Mouse (Mus musculus): Measurements from ENCODE around the gene Poc5. TPM values are rescaled to one million over a fixed set of nuclear protein-coding genes. Genes with fewer than 3 reads are reported as not detected.
A peak's percentile ranks its signal among the peaks of the same experiment; 100 is the strongest.

The Poc5 gene
- polyA plus RNA-seq (2012; ENCODE audit: insufficient read depth, insufficient read length, low replicate concordance, missing spikeins): not detected in 2 replicates

- peak within 1 kb of the TSS; percentile 61 for H3K4me3 ChIP-seq (ENCODE audit: insufficient read depth, low read depth, low read length)
- under 1% methylated on average over 44 of the region's 44 CpGs for WGBS
- TF ChIP-seq CTCF (IDR thresholded peaks at IDR 0.05; ENCODE audit: insufficient read depth, low read depth, low read length) (no peak), POLR2A (IDR thresholded peaks at IDR 0.05; ENCODE audit: insufficient read depth, low read depth, low read length) (0 out of 2 replicates have a peak, but pooled peaks have one; percentile 66)
Observed at GRCm38 (mm10) chr13:96388042-96388888, at the start of gene Poc5. TSS of gene Poc5 (plus strand) at chr13:96388294.

DNA sequence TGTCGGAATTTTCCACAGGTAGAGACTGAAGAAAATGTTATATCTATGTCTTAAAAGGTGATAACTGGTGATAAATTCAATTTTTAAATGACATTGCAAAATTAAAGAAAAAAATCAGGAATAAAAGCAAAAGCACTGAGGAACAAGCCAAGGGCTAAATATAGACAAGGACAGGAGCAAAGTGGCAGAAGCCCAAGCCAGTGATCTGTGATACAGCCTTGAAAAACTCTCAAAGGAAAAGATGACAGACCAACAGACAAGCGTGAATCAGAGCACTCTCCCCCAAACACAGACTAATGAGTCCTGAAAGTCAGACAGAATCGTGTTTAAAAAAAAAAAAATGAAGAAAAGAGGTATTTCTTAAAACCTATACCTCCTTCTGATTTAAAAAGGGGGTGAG lies 46.6 kb upstream of the Poc5 start:
- Histone ChIP-seq H3K27ac (ENCODE audit: insufficient read depth, low read depth, low read length) (no peak overlapping the region), H3K4me1 (ENCODE audit: control insufficient read depth, insufficient read depth, low read length) (no peaks in the 10 kb centered on the region), H3K4me3 (ENCODE audit: insufficient read depth, low read depth, low read length) (no peak overlapping the region)
- WGBS: 85% methylated on average over 3 of the region's 3 CpGs
- TF ChIP-seq POLR2A (IDR thresholded peaks at IDR 0.05; ENCODE audit: insufficient read depth, low read depth, low read length) (no peak), CTCF (IDR thresholded peaks at IDR 0.05; ENCODE audit: insufficient read depth, low read depth, low read length) (no peak)

More at GRCm38 (mm10) chr13:96388042-96388888, at the start of gene Poc5:
- H3K27ac ChIP-seq (ENCODE audit: insufficient read depth, low read depth, low read length): no peak within 1 kb of the TSS
- H3K4me1 ChIP-seq (ENCODE audit: control insufficient read depth, insufficient read depth, low read length): peaks cover 3% of the 10 kb centered on the region

- Histone ChIP-seq H3K27ac (ENCODE audit: insufficient read depth, low read depth, low read length) (no peak overlapping the region), H3K4me3 (ENCODE audit: insufficient read depth, low read depth, low read length) (no peak overlapping the region), H3K4me1 (ENCODE audit: control insufficient read depth, insufficient read depth, low read length) (no peaks in the 10 kb centered on the region)
- TF ChIP-seq CTCF (IDR thresholded peaks at IDR 0.05; ENCODE audit: insufficient read depth, low read depth, low read length) (no peak), POLR2A (IDR thresholded peaks at IDR 0.05; ENCODE audit: insufficient read depth, low read depth, low read length) (no peak)
- WGBS: 89% methylated on average over 6 of the region's 6 CpGs
Observed at GRCm38 (mm10) chr13:96344778-96345177, 43.3 kb upstream of the Poc5 start.

DNA sequence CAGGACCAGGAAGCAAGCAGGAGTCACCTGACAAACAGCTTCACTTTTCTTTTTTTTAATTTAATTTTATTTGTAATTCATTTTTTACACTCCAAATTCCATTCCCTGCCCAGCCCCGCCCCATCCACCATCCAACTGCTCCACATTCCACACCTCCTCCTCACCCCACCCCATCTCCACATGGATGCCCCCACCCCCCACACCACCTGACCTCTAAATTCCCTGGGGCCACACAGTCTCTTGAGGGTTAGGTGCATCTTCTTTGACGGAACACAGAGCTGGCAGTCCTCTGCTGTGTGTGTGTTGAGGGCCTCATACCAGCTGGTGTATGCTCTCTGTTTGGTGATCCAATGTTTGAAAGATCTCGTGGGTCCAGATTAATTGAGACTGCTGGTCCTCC lies 41.5 kb upstream of the Poc5 start:
- no peak for TF ChIP-seq CTCF (IDR thresholded peaks at IDR 0.05; ENCODE audit: insufficient read depth, low read depth, low read length)
- TF ChIP-seq POLR2A (IDR thresholded peaks at IDR 0.05; ENCODE audit: insufficient read depth, low read depth, low read length): no peak
- 75% methylated on average over 3 of the region's 3 CpGs for WGBS
- peaks cover 4% of the 10 kb centered on the region for H3K4me1 ChIP-seq (ENCODE audit: control insufficient read depth, insufficient read depth, low read length)
- no peak overlapping the region for H3K27ac ChIP-seq (ENCODE audit: insufficient read depth, low read depth, low read length)
- no peak overlapping the region for H3K4me3 ChIP-seq (ENCODE audit: insufficient read depth, low read depth, low read length)

DNA sequence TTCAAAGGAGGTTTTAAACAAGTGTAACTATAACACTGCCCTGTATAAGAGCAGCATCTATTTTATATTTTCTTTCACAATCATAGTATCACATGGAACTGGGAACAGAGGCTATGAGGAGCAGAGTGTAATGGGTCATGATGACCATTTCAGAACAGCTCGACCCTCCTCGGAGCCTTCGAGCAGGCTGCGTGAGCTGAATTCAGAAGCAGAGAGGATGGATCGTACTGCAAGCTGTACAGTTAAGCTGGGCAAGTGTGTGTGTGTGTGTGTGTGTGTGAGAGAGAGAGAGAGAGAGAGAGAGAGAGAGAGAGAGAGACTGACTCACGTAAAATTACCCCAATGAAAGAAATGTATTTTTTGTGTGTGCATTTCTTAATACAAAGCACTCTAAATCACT lies 37.9 kb upstream of the Poc5 start:
- WGBS: 85% methylated on average over 6 of the region's 6 CpGs
- no peak overlapping the region for H3K27ac ChIP-seq (ENCODE audit: insufficient read depth, low read depth, low read length)
- TF ChIP-seq CTCF (IDR thresholded peaks at IDR 0.05; ENCODE audit: insufficient read depth, low read depth, low read length): no peak
- no peak for TF ChIP-seq POLR2A (IDR thresholded peaks at IDR 0.05; ENCODE audit: insufficient read depth, low read depth, low read length)

DNA sequence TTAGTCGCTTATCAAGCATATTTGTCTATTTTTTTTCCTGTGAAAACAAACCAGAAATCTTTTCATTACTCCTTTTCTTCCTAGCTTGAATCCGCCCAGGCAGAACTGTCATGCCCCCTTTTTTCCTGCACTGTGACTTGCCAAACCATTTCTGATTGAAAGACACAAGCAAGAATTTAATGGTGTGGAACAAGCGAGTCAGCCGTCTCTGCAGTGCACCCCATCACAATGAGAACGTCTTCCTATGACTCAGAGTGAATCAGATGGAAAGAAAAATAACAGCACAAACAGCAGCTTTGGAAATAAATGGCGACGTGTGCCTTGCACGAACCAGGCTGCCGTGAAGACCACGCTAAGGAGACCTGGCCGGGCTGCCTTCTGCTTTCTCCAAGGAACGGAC lies 36.8 kb upstream of the Poc5 start:
- WGBS: 33% methylated on average over 12 of the region's 12 CpGs
- Histone ChIP-seq H3K4me1 (ENCODE audit: control insufficient read depth, insufficient read depth, low read length) (peaks cover 6% of the 10 kb centered on the region), H3K4me3 (ENCODE audit: insufficient read depth, low read depth, low read length) (peak overlapping the region; percentile 44), H3K27ac (ENCODE audit: insufficient read depth, low read depth, low read length) (peak overlapping the region; percentile 89)
- TF ChIP-seq POLR2A (IDR thresholded peaks at IDR 0.05; ENCODE audit: insufficient read depth, low read depth, low read length) (no peak), CTCF (IDR thresholded peaks at IDR 0.05; ENCODE audit: insufficient read depth, low read depth, low read length) (no peak)

More for the DNA sequence above, 37.9 kb upstream of the Poc5 start:
- Histone ChIP-seq H3K4me3 (ENCODE audit: insufficient read depth, low read depth, low read length) (no peak overlapping the region), H3K4me1 (ENCODE audit: control insufficient read depth, insufficient read depth, low read length) (peaks cover 6% of the 10 kb centered on the region)

DNA sequence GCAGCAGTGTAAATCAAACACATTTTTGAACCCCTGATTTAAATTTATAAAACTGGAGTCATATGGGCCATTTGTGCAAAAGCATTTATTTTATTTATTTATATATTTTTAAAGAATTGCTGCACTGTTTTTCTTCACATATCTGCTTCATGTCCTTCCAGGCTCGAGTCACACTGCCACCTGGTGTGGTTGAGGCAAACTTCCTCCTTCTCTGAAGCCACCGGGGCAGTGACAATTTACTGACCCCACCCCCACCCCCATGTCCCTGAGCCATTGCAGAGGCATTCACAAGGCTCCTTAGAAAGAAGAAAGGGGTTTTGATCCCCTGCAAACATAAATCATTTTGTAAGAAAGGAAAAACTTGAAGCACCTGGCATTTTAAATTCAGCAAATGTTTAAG lies 12.6 kb upstream of the Poc5 start:
- TF ChIP-seq CTCF (IDR thresholded peaks at IDR 0.05; ENCODE audit: insufficient read depth, low read depth, low read length) (no peak), POLR2A (IDR thresholded peaks at IDR 0.05; ENCODE audit: insufficient read depth, low read depth, low read length) (no peak)
- 8% methylated on average over 2 of the region's 2 CpGs for WGBS
- Histone ChIP-seq H3K4me3 (ENCODE audit: insufficient read depth, low read depth, low read length) (no peak overlapping the region), H3K27ac (ENCODE audit: insufficient read depth, low read depth, low read length) (no peak overlapping the region), H3K4me1 (ENCODE audit: control insufficient read depth, insufficient read depth, low read length) (no peaks in the 10 kb centered on the region)

GRCm38 (mm10) chr13:96376871-96377270 lies 11.2 kb upstream of the Poc5 start:
- H3K4me3 ChIP-seq (ENCODE audit: insufficient read depth, low read depth, low read length): no peak overlapping the region
- no peaks in the 10 kb centered on the region for H3K4me1 ChIP-seq (ENCODE audit: control insufficient read depth, insufficient read depth, low read length)
- H3K27ac ChIP-seq (ENCODE audit: insufficient read depth, low read depth, low read length): no peak overlapping the region
- TF ChIP-seq CTCF (IDR thresholded peaks at IDR 0.05; ENCODE audit: insufficient read depth, low read depth, low read length) (no peak), POLR2A (IDR thresholded peaks at IDR 0.05; ENCODE audit: insufficient read depth, low read depth, low read length) (no peak)
- WGBS: 92% methylated on average over 18 of the region's 18 CpGs

GRCm38 (mm10) chr13:96377883-96378282 lies 10.2 kb upstream of the Poc5 start:
- H3K4me3 ChIP-seq (ENCODE audit: insufficient read depth, low read depth, low read length): no peak overlapping the region
- H3K4me1 ChIP-seq (ENCODE audit: control insufficient read depth, insufficient read depth, low read length): no peaks in the 10 kb centered on the region
- no peak overlapping the region for H3K27ac ChIP-seq (ENCODE audit: insufficient read depth, low read depth, low read length)
- TF ChIP-seq POLR2A (IDR thresholded peaks at IDR 0.05; ENCODE audit: insufficient read depth, low read depth, low read length): no peak
- no peak for TF ChIP-seq CTCF (IDR thresholded peaks at IDR 0.05; ENCODE audit: insufficient read depth, low read depth, low read length)
- 83% methylated on average over 4 of the region's 4 CpGs for WGBS

Measured in olfactory bulb, adult 2 months (tissue).